Mouse (Mus musculus): ENCODE results near the gene Psmb7. TPM values are rescaled to one million over a fixed set of nuclear protein-coding genes. Genes with fewer than 3 reads are reported as not detected.

Psmb7 gene
- total RNA-seq, 1 experiment from 2014 or later, result 259 TPM

DNA sequence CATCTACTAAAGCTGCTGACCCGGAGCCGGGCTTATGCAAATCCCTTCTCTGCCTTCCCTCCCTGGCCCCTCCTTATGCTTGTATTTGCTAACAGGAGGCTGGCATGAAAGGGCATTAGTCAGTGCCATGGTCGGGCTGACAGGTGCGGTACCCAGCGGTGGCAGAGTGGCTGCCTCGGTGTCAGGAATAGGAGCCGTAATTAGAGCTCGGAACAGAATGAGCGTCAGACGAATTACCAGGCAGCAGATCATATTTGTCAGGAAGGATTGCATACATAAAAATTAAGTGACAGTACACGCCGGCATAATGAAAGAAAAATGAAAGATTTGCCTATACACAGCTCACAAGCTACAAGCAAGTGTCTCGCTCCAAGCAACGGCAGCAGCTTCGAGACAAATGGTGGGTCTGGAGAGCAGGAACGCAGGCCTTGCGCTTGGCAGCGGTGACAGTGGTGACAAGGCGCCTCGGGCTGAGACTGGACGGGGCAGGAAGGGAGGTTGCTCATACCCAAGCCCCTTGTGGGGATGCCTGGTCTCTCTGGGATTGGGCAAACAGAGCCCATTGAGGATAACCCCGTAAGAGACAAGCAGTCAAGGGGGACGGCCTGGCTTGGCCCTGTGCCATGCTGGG lies 71.8 kb downstream of the Psmb7 start:
- no peak for ATAC-seq (replicated peaks in 1 of 2; ENCODE audit: insufficient read depth in 1 of 2, low FRiP score in 2 of 2, low TSS enrichment in 1 of 2, low read depth in 1 of 2, poor library complexity in 2 of 2, severe bottlenecking in 2 of 2)

DNA sequence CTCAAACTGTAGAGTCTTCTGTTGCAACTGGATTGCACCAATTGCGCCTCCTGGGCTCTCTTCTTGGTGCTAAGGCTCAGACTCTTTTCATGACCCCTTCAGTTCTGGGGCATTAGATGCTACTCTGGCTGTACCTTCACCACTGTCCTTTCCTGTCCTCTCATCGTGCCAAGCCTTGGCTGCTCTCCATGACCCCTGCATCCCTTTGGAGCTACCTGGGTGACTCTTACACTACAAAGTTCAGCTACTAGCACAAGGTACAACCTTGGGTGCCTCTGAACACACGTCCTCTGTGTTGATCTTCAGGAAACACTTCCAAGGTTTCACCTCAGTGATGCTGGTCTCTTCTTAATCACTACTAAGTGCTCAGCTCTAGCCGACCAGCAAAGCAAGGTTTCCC lies 81.3 kb downstream of the Psmb7 start:
- ATAC-seq (replicated peaks in 1 of 2; ENCODE audit: insufficient read depth in 1 of 2, low FRiP score in 2 of 2, low TSS enrichment in 1 of 2, low read depth in 1 of 2, poor library complexity in 2 of 2, severe bottlenecking in 2 of 2), result no peak

DNA sequence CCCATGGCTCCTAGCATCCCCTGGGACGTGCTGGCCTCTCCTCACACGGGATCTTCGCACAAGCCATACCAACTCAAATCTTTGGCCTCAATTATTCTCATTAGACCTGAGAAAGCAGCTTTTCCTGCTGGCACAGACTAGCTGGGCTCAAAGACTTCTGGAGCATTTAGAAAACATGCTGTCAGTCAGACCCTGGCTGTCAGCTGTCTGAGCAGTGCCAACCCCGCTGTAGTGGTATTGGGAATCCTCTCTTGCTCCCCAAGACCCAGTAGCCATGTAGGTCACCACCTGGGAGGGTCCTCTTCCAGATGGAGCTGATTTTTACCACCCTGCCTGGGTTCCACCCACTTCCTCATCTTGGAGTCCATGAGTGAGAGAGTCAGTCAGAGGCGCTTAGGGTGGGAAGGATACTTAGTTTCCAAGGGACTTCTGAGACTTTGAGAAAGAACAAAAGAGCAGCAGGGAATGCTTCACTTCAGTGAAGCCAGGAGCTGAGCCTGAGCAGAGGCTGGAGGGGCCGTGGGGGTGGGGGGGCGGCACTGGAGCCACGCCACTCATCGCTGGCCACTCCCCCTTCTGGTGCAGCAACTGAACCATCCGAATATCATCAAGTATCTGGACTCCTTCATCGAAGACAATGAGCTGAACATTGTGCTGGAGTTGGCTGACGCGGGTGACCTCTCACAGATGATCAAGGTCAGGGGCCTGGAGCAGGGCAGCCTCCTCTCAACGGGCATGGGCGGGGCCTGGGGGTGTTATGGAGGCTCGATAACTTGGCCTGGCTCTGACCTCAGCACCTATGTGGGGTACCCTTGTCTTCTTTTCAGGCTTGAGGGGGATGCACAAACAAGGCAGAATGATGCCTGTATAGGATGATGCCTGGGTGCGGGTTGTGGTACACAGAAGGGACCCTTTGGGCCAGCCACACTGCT lies 83.3 kb downstream of the Psmb7 start:
- ATAC-seq (replicated peaks in 1 of 2; ENCODE audit: insufficient read depth in 1 of 2, low FRiP score in 2 of 2, low TSS enrichment in 1 of 2, low read depth in 1 of 2, poor library complexity in 2 of 2, severe bottlenecking in 2 of 2), result no peak

DNA sequence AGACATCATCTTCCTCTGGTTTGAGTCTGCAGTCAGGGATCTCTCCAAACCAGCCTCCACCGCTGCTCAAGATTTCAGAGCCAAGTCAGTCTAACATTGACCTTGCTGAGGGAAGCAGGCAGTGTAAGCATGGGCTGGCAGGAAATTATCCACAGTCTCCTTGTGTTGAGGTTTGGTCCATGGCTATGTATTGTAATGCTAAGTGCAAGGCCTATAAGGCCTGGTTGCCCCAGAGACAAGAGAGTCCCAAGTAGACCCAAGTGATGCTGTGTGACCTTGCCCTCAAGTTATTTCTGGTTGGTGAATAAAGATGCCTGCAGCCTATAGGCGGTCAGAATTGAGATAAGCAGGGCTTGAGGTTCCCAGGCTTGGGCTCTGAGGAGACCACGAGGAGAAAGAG lies 87.2 kb downstream of the Psmb7 start:
- ATAC-seq (replicated peaks in 1 of 2; ENCODE audit: insufficient read depth in 1 of 2, low FRiP score in 2 of 2, low TSS enrichment in 1 of 2, low read depth in 1 of 2, poor library complexity in 2 of 2, severe bottlenecking in 2 of 2), result no peak

DNA sequence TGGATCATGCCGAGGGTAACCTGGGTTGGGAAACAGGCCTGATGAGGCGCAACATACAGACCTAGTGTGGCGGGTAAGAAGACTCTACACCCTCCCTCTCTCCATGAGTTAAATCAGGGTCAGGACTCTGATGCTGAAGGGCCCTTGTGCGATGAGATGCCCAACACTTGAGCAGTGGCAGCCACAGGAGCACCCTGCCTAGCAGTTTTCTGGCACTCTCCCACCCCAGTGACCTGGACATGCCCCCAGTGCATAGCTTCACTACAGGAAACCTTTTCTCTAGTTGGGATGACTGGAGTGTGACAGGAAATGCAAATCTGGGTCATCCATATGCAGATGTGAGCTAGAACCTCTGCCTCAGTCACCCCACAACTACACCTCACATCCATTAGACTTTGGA lies 88.2 kb downstream of the Psmb7 start:
- ATAC-seq (replicated peaks in 1 of 2; ENCODE audit: insufficient read depth in 1 of 2, low FRiP score in 2 of 2, low TSS enrichment in 1 of 2, low read depth in 1 of 2, poor library complexity in 2 of 2, severe bottlenecking in 2 of 2), result no peak

DNA sequence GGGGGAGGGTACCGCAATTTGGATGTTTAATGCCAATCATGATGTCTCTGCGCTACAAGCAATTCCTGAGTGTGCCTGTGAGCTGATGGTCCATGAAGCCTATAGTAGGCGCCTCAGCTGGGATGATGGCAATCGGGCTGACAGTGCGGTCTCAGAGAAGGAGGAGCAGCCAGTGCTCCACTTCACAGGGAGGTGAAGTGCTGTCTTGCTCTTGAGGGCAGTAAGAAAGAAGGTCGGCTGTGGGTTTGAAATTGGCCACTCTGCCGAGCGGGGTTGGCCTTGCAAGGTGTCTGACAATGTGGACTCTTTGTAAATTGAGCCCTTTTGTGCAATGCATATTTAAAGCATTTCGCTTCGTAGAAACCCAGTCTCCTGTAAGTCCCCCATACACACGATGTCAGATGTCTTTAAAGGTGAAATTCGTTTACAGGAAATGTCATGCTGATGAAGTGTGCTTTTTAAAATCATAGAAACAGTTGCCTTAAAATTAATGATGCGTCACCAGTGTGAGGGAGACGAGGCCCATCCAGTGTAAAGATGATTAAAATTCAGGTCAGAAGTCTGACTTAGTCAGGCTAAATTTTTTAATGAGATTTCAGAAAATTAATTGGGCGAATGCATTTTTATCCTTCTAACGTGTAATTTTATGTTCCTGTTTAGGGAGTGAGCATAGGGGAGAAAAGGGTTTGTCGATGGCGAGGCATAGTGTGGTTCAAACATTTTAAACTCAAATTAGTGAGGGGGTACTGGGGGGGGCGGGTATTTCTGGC lies 89.5 kb downstream of the Psmb7 start:
- ATAC-seq (replicated peaks in 1 of 2; ENCODE audit: insufficient read depth in 1 of 2, low FRiP score in 2 of 2, low TSS enrichment in 1 of 2, low read depth in 1 of 2, poor library complexity in 2 of 2, severe bottlenecking in 2 of 2), result no peak

DNA sequence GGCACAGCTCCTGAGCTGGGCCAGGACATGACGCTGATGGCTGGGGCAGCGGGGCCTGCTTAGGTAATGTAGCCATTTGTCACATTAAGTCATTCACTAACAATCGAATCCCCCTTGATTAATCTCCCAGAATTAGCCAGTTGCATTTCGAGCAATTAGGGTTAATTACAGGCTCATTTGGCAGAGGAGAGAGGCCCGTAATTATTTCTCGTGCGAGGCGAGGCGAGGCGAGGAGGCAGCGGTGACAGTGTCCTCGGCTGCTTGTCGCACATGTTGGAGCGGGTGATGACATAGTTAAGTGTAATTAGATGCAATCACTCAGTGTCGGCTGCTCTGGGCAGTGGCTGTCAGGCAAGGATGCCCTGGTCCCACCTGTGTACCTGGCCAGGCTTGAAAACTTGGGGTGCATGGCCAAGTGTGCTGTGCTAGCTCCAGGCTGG lies 91.9 kb downstream of the Psmb7 start:
- ATAC-seq (replicated peaks in 1 of 2; ENCODE audit: insufficient read depth in 1 of 2, low FRiP score in 2 of 2, low TSS enrichment in 1 of 2, low read depth in 1 of 2, poor library complexity in 2 of 2, severe bottlenecking in 2 of 2), result no peak

DNA sequence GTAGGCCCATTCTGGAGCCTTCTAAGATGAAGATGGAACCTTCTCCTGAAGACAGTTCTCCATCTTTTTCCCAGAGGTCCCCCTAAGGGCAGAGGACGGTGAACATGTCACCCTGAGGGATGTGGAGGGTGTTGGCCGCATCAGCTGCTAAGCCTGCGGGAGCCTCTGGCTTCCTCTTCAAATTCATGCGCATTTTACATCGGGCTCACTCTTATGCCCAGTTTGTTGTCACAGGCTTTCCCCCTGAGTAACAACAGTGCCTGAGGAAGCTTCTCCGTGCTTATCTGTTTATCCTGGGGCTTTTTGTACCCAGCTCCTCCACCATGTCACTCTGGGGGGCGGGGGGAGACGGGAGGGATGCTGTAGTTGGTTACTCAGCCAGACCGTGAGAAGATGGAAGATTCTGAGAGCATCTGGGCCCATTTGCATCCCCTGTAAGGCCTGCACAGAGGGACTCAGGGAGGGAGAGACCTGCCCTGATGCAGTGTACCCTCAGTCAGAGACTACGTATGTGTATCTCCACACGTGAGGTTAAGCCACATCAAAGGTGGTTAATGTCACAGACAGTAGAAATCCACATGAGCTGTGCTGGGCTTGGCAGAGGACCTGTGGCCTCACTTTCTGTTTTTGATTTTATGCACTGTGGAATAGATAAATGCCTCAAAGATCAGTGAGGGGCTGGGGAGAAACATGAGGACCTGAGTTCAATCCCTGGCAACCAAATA lies 95.9 kb downstream of the Psmb7 start:
- no peak for ATAC-seq (replicated peaks in 1 of 2; ENCODE audit: insufficient read depth in 1 of 2, low FRiP score in 2 of 2, low TSS enrichment in 1 of 2, low read depth in 1 of 2, poor library complexity in 2 of 2, severe bottlenecking in 2 of 2)

DNA sequence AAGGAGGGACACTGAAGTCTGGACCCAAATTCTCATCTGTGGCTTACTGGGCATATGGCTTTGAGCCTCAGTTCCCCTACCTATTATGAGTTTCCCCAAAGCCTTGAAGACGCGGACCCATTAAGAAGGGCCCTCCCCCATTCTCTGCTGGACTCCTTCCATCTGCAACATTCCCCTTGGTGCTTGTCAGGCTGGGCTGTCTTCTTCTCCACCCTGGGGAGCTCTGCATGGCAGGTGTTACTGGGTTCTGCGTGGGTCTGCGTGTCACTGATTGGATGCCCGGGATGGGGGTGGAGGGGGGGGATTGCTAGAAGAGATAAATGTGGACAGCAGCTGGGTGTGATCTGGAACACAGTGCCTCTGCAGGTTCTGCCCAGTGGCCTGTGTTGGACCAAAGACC lies 97.1 kb downstream of the Psmb7 start:
- ATAC-seq (replicated peaks in 1 of 2; ENCODE audit: insufficient read depth in 1 of 2, low FRiP score in 2 of 2, low TSS enrichment in 1 of 2, low read depth in 1 of 2, poor library complexity in 2 of 2, severe bottlenecking in 2 of 2), result no peak

DNA sequence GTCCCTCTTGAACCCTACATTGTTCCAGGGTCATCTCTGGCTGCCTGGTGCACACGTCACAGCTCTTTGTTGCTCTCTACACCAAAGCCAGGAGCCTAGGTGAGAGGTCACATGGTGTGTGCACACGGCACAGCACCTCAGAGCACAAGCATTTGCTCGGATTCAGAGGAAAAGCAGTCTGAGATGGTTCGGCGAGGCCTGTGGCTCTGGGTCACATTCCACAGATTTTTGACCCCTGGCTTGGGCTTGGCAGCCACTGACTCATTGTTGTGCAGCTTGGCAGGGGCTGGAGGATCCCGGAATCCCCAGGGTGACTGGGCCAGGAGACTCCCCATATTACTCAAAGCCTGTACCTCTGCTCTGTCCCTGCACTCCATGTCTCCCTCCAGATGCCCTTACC lies 97.7 kb downstream of the Psmb7 start:
- no peak for ATAC-seq (replicated peaks in 1 of 2; ENCODE audit: insufficient read depth in 1 of 2, low FRiP score in 2 of 2, low TSS enrichment in 1 of 2, low read depth in 1 of 2, poor library complexity in 2 of 2, severe bottlenecking in 2 of 2)

DNA sequence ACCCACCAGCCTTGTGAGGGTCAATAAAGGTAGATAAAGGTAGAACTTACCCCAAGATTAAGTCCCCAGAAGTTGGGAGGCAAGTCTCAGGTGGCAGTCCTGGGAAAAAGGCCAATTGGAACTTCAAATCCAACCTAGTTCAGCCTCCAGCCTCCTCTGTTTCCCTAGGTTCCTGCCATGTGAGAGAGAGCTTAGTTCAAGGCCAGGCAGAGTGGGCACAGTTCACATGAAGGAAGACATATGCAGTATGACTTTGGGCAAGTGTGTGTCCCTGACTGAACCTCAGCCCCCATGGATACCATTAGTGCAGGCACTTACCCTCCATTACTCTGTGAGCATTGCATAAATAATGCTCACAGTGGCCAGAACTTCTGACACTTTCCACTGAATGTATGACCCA lies 98.2 kb downstream of the Psmb7 start:
- no peak for ATAC-seq (replicated peaks in 1 of 2; ENCODE audit: insufficient read depth in 1 of 2, low FRiP score in 2 of 2, low TSS enrichment in 1 of 2, low read depth in 1 of 2, poor library complexity in 2 of 2, severe bottlenecking in 2 of 2)

DNA sequence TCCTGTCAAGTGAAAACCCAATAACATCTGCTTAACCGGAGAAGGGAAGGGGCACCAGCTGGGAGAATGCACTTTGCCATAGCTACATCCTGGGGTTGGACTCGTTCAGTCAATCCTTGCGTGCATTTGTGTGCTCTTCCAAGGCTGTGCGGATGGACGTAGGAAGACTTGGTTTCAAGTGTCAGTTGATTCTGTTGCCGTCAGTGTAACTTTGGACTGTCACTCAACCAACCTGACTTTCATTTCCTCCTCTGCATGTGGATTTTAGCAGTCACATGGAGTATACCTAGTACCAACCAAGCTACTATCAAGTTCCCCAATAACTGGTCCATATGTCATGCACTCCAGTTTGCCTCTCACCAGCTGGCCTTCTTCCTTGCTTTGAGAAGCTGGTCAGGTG lies 98.9 kb downstream of the Psmb7 start:
- ATAC-seq (replicated peaks in 1 of 2; ENCODE audit: insufficient read depth in 1 of 2, low FRiP score in 2 of 2, low TSS enrichment in 1 of 2, low read depth in 1 of 2, poor library complexity in 2 of 2, severe bottlenecking in 2 of 2), result peak; percentile 37 to 50; a peak in 3 of 4 replicates

DNA sequence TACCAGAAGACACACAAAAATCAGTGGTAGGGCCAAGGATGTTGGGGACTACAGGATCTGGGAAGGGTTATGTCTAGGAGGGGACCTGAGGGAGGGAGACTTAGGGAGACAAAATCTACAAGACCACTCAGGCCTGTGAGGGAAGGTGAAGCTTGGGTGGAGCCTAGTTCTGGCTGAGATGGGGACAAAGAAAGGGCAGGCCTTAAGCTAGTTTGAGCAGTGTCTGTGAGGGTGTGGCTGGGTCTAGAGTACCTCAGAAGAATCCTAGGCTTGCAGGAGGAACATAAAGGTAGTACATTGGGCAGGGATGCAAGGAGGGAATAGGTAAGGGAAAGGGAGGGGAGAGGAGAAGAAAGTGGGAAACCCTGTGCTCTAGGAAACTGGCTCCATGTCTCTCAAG lies 99.5 kb downstream of the Psmb7 start:
- no peak for ATAC-seq (replicated peaks in 1 of 2; ENCODE audit: insufficient read depth in 1 of 2, low FRiP score in 2 of 2, low TSS enrichment in 1 of 2, low read depth in 1 of 2, poor library complexity in 2 of 2, severe bottlenecking in 2 of 2)

DNA sequence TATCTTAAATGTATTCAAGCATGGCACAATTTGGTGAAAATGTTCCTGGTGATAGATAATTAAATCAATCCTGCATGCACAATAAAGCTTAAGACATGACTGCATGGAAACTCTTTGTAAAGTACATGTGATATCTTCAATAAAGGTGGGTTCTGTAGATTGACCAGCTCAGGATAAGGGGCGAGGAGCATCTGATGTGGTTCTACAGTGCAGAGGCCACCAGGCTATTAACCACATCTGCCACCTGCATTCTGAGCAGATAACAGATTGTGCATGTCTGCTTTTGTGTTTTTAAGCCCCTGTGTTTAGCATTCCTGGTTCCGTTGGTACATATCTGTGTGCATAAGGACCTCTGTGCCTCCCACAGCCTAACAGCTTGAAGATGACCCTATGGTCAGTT lies 100.7 kb downstream of the Psmb7 start:
- ATAC-seq (replicated peaks in 1 of 2; ENCODE audit: insufficient read depth in 1 of 2, low FRiP score in 2 of 2, low TSS enrichment in 1 of 2, low read depth in 1 of 2, poor library complexity in 2 of 2, severe bottlenecking in 2 of 2), result no peak

DNA sequence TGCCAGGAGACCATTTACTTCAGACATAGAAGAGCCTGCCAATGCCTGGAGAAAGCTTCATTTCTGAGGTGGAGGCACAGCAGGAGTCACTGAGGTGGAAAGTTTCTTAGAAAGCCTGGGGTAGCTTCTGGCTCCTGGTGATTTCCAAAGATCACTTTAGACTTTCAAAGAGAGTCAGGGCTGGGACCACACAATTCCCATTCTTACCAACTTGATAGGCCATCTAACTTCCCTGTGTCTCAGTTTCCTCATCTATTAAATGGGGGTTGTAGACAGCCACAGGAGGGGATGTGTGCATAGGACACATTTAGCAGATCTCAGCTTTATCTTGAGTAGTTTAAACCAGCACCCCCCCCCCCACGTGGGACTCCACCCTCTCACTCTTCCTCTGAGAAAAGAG lies 101.5 kb downstream of the Psmb7 start:
- no peak for ATAC-seq (replicated peaks in 1 of 2; ENCODE audit: insufficient read depth in 1 of 2, low FRiP score in 2 of 2, low TSS enrichment in 1 of 2, low read depth in 1 of 2, poor library complexity in 2 of 2, severe bottlenecking in 2 of 2)

DNA sequence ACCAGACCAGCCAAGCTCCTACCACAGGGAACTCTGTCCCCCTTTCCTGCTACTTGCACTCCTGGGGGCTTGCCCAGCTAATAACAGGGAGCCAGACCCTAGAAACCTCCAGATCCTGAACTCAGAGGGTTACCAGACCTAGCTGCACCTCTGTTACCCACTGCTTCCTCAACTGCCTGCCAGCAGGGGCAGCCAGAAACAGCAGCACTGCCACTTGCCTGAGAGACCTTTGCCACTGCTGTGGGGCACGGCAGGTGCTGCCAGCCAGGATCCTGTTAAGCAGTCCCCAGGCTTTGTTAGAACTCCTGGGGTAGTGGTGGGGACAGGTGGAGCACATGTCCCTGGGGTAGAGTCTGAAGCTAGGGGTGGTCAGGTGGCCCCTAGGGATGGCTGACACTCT lies 102.3 kb downstream of the Psmb7 start:
- ATAC-seq (replicated peaks in 1 of 2; ENCODE audit: insufficient read depth in 1 of 2, low FRiP score in 2 of 2, low TSS enrichment in 1 of 2, low read depth in 1 of 2, poor library complexity in 2 of 2, severe bottlenecking in 2 of 2), result 0 out of 4 replicates have a peak, but pooled peaks have one; percentile 23 to 48

DNA sequence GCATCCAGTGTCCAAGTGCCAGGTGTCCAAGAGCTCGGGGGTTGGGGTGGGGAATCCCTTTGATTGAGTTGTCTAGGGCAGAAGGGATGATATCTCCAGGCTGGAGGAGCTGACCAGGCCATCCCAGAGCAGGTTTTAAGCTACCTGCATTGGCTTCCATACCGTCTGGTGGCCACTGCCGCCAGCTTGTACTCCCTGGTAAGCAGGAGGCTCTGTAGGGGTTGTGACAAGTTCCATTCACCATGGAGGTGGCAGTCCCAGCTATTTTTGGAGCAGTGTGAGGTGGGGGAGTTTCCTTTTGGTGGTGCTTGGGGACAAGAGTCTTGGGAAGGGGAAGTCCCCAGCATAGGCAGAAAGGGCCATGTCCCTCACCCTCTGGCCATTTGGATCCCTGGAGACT lies 102.8 kb downstream of the Psmb7 start:
- no peak for ATAC-seq (replicated peaks in 1 of 2; ENCODE audit: insufficient read depth in 1 of 2, low FRiP score in 2 of 2, low TSS enrichment in 1 of 2, low read depth in 1 of 2, poor library complexity in 2 of 2, severe bottlenecking in 2 of 2)

All from hematopoietic stem cell, adult 5-6 weeks (primary cell).